Mouse (Mus musculus) natural killer cell, adult 2 months (primary cell): Measurements from ENCODE around the gene Mkrn2.
"Not testable (repeated sequence)": the region's sequence is repeated elsewhere in the genome, so short reads cannot be mapped to it uniquely, and the experiment has no call there.

Experiments
- DNase-seq, 2 experiments: peaks; one replicate each; pipeline ENCODE4 v3.0.0; 2022; ENCODE audit warnings: low spot score in 2 of 2

The Mkrn2 gene

GRCm38 (mm10) chr6:115609121-115609520 is 7.4 kb downstream of the Mkrn2 start:
- peak in 1 of 2 experiments; percentile 21 for DNase-seq

- no peak for DNase-seq
These were observed 8.6 kb downstream of the Mkrn2 start for GRCm38 (mm10) chr6:115610301-115610700.

GRCm38 (mm10) chr6:115613793-115614192 is 12.1 kb downstream of the Mkrn2 start:
- DNase-seq, result no peak

GRCm38 (mm10) chr6:115615983-115616382 is 14.3 kb downstream of the Mkrn2 start:
- no peak for DNase-seq

GRCm38 (mm10) chr6:115619818-115620217 is 18.1 kb downstream of the Mkrn2 start:
- DNase-seq, result no peak

GRCm38 (mm10) chr6:115620942-115621341 is 19.2 kb downstream of the Mkrn2 start:
- no peak for DNase-seq

GRCm38 (mm10) chr6:115626121-115626520 is 24.4 kb downstream of the Mkrn2 start:
- no peak for DNase-seq

- no peak for DNase-seq
These were observed 29.5 kb downstream of the Mkrn2 start for GRCm38 (mm10) chr6:115631056-115631795.

GRCm38 (mm10) chr6:115634015-115634414 is 32.3 kb downstream of the Mkrn2 start:
- DNase-seq, result no peak

- DNase-seq, result not testable (repeated sequence)
These were observed 36.5 kb downstream of the Mkrn2 start for GRCm38 (mm10) chr6:115638188-115638587.

- DNase-seq, result no peak
These were observed 41.6 kb downstream of the Mkrn2 start for GRCm38 (mm10) chr6:115643315-115643714.

- no peak for DNase-seq
These were observed 48.2 kb downstream of the Mkrn2 start for GRCm38 (mm10) chr6:115649792-115650365.

GRCm38 (mm10) chr6:115650476-115651427 is 49.0 kb downstream of the Mkrn2 start:
- DNase-seq, result no peak

GRCm38 (mm10) chr6:115651719-115652118 is 50.0 kb downstream of the Mkrn2 start:
- DNase-seq, result no peak

GRCm38 (mm10) chr6:115653939-115654338 is 52.2 kb downstream of the Mkrn2 start:
- DNase-seq, result no peak

GRCm38 (mm10) chr6:115658802-115659201 is 57.1 kb downstream of the Mkrn2 start:
- no peak for DNase-seq

- DNase-seq, result no peak
These were observed 62.6 kb downstream of the Mkrn2 start for GRCm38 (mm10) chr6:115664268-115664667.

GRCm38 (mm10) chr6:115666641-115667040 is 64.9 kb downstream of the Mkrn2 start:
- DNase-seq, result peak; percentile 10 to 38
